Mouse (Mus musculus) heart, adult 2 months (tissue): Measurements from ENCODE around the gene Frmd6.

Experiments
- CTCF ChIP-seq: fragments of 200-600 bp; IDR thresholded peaks from 2 replicates; pipeline ENCODE4 v1.8.1; 2022; ENCODE audit warnings: antibody characterized with exemption, mild to moderate bottlenecking, moderate library complexity
- POLR2A ChIP-seq: fragments of 200-500 bp; IDR thresholded peaks from 2 replicates; pipeline ENCODE4 v1.6.1; 2011; ENCODE audit warnings: mild to moderate bottlenecking, low read depth, low read length, control low read depth; ENCODE audit not compliant: insufficient read depth

DNA sequence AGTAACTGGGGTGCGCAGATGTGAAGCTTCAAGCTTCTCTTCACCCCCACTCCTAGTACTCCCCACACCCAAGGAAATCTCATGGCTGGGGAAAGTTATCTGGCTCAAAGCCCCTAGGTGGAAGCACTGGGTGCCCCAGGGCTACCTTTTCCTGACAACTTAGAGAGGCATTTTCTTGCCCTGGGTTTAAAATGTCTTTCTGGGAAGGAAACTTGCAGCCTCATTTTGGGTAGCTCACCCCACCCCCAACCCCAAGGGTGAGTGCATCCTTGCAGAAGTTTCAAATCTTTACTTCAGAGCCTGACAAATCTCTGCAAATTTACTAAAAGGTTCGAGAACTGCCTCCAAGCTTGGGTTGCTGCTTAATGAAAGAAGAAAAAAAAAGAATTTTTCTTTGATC lies 47.0 kb upstream of the Frmd6 start:
- no peak for TF ChIP-seq POLR2A
- TF ChIP-seq CTCF: no peak
